Mouse (Mus musculus): ENCODE results near the gene Ptger3. TPM values are rescaled to one million over a fixed set of nuclear protein-coding genes. Genes with fewer than 3 reads are reported as not detected.

Gene Ptger3
- polyA plus RNA-seq, 1 experiment from 2014 or later: 9.7 TPM

DNA sequence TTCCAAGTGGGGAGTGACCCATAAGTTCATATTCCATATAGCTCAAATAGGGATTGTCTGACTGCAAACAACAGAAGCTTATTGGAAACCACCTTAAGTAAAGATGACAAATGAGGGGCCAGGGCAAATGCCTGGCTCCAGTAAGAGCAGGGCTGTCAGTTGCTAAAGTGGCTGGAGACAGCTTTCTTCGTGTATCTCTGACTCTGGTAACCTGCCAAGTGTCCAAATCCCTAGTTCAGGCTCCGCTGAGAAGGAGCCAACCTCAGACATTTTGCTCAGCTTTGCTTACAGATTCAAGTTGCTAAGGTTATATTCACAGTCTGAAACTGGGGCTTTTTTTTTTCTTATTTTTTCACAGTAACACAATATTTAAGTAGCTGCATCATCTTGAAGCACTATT, 12.7 kb downstream of the Ptger3 start:
- no peak overlapping the region for H3K9ac ChIP-seq (ENCODE audit: low read depth, low read length)
- no peaks in the 10 kb centered on the region for H3K36me3 ChIP-seq (ENCODE audit: control insufficient read depth, insufficient read depth, low read length)
- WGBS: 68% methylated on average over 2 of the region's 2 CpGs
- no peak overlapping the region for H3K4me3 ChIP-seq (ENCODE audit: low read length)
- ATAC-seq: no peak
- H3K4me2 ChIP-seq (ENCODE audit: low read length): no peak overlapping the region
- H3K9me3 ChIP-seq (ENCODE audit: control insufficient read depth, low read length): no peaks in the 10 kb centered on the region
- no peaks in the 10 kb centered on the region for H3K27me3 ChIP-seq (replicated peaks; ENCODE audit: control insufficient read depth, insufficient read depth, low read length)
- H3K4me1 ChIP-seq (ENCODE audit: control insufficient read depth, insufficient read depth, low read depth, low read length): no peaks in the 10 kb centered on the region
- H3K27ac ChIP-seq (ENCODE audit: low read depth, low read length): no peak overlapping the region

DNA sequence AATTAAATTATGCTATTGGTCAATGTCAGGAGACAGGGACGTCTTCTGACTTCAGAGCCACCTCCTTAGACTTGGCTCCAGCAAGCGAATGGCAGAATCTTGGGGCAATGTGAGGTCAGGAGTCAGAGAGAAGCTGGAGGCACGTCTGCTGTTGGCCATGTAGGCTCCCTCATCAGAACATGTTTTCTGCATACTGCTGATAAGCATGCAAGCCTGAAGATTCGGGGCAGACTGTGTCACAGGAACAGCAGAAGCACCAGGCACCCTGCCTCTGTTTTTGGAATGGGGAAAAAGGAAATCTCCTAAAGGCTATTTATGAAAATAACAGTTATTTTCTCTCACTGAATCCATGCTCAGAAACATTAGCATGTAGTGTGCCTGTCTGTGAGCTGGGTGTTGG, 13.6 kb downstream of the Ptger3 start:
- no peak overlapping the region for H3K9ac ChIP-seq (ENCODE audit: low read depth, low read length)
- H3K36me3 ChIP-seq (ENCODE audit: control insufficient read depth, insufficient read depth, low read length): no peaks in the 10 kb centered on the region
- no peak overlapping the region for H3K27ac ChIP-seq (ENCODE audit: low read depth, low read length)
- no peaks in the 10 kb centered on the region for H3K9me3 ChIP-seq (ENCODE audit: control insufficient read depth, low read length)
- no peak overlapping the region for H3K4me2 ChIP-seq (ENCODE audit: low read length)
- no peak overlapping the region for H3K4me3 ChIP-seq (ENCODE audit: low read length)
- WGBS: 76% methylated on average over 4 of the region's 4 CpGs
- no peak for ATAC-seq
- no peaks in the 10 kb centered on the region for H3K4me1 ChIP-seq (ENCODE audit: control insufficient read depth, insufficient read depth, low read depth, low read length)
- H3K27me3 ChIP-seq (replicated peaks; ENCODE audit: control insufficient read depth, insufficient read depth, low read length): no peaks in the 10 kb centered on the region

GRCm38 (mm10) chr3:157581755-157582154, 15.1 kb downstream of the Ptger3 start:
- no peaks in the 10 kb centered on the region for H3K27me3 ChIP-seq (replicated peaks; ENCODE audit: control insufficient read depth, insufficient read depth, low read length)
- WGBS: 20% methylated on average over 2 of the region's 2 CpGs

GRCm38 (mm10) chr3:157582626-157583405, 16.1 kb downstream of the Ptger3 start:
- Histone ChIP-seq H3K9ac (ENCODE audit: low read depth, low read length) (no peak overlapping the region), H3K4me2 (ENCODE audit: low read length) (no peak overlapping the region), H3K4me3 (ENCODE audit: low read length) (no peak overlapping the region), H3K9me3 (ENCODE audit: control insufficient read depth, low read length) (no peaks in the 10 kb centered on the region), H3K36me3 (ENCODE audit: control insufficient read depth, insufficient read depth, low read length) (no peaks in the 10 kb centered on the region), H3K27ac (ENCODE audit: low read depth, low read length) (no peak overlapping the region), H3K4me1 (ENCODE audit: control insufficient read depth, insufficient read depth, low read depth, low read length) (no peaks in the 10 kb centered on the region), H3K27me3 (replicated peaks; ENCODE audit: control insufficient read depth, insufficient read depth, low read length) (no peaks in the 10 kb centered on the region)
- 36% methylated on average over 5 of the region's 5 CpGs for WGBS
- ATAC-seq: no peak; the same call in 1 of the 2 replicates

More at GRCm38 (mm10) chr3:157581755-157582154, 15.1 kb downstream of the Ptger3 start:
- Histone ChIP-seq H3K4me1 (ENCODE audit: control insufficient read depth, insufficient read depth, low read depth, low read length) (no peaks in the 10 kb centered on the region), H3K4me3 (ENCODE audit: low read length) (no peak overlapping the region), H3K4me2 (ENCODE audit: low read length) (no peak overlapping the region), H3K9ac (ENCODE audit: low read depth, low read length) (no peak overlapping the region), H3K9me3 (ENCODE audit: control insufficient read depth, low read length) (no peaks in the 10 kb centered on the region), H3K27ac (ENCODE audit: low read depth, low read length) (no peak overlapping the region), H3K36me3 (ENCODE audit: control insufficient read depth, insufficient read depth, low read length) (no peaks in the 10 kb centered on the region)
- no peak for ATAC-seq

DNA sequence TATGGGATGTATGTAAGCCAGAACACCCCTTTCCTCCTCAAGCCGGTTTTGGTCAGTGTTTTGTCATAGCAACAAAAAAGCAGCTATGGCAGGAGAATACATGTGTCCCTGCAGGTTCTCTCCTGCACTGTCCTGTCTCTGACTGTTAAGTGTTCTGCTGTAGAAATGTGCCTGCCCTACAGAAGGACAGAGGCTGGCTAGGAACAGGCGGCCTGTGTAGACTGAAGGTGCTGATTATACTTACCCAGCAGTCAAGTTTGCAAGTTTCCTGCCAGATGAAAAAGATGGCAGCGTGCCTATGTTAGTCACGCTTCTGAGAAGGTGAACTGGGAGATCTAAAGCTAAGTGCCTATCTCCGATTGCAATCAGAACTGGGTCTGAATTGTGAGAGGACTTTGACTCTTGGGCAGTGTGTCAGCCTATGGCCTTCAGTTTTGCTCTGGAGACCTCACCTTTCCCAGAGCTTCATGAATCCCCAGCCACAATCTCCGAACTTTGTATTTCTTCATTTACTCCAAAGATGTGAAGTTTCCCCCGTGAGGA, 31.2 kb downstream of the Ptger3 start:
- H3K36me3 ChIP-seq (ENCODE audit: control insufficient read depth, insufficient read depth, low read length): no peaks in the 10 kb centered on the region
- H3K27me3 ChIP-seq (replicated peaks; ENCODE audit: control insufficient read depth, insufficient read depth, low read length): no peaks in the 10 kb centered on the region
- ATAC-seq: no peak
- H3K9ac ChIP-seq (ENCODE audit: low read depth, low read length): no peak overlapping the region
- 75% methylated on average over 7 of the region's 7 CpGs for WGBS
- H3K4me1 ChIP-seq (ENCODE audit: control insufficient read depth, insufficient read depth, low read depth, low read length): no peaks in the 10 kb centered on the region
- H3K9me3 ChIP-seq (ENCODE audit: control insufficient read depth, low read length): no peaks in the 10 kb centered on the region
- H3K4me3 ChIP-seq (ENCODE audit: low read length): no peak overlapping the region
- H3K27ac ChIP-seq (ENCODE audit: low read depth, low read length): no peak overlapping the region
- H3K4me2 ChIP-seq (ENCODE audit: low read length): no peak overlapping the region

DNA sequence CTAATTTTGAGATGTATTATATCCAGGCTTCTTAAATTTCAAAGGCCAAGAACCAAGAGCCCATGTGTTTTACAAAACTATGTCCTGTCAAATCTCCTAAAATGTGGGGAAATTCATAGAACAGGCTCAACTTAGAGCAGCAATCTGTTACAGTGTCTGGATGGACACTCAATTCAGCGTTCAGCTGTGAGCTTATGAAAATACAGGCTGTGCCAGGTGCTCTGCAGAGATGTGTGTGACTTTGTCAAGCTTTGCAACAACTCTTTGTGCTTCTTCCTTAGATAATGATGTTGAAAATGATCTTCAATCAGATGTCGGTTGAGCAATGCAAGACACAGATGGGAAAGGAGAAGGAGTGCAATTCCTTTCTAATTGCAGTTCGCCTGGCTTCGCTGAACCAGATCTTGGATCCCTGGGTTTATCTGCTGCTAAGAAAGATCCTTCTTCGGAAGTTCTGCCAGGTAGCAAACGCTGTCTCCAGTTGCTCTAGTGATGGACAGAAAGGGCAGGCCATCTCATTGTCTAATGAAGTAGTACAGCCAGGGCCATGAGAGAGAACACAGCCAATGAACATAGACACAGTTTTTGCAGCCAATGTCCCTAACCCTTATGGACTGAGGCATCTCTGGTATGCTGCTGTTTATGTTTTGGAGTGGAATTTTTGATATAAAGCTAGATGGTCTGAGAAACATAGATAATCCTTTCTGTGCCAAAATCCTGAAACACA, 38.2 kb downstream of the Ptger3 start:
- Histone ChIP-seq H3K9ac (ENCODE audit: low read depth, low read length) (no peak overlapping the region), H3K27ac (ENCODE audit: low read depth, low read length) (no peak overlapping the region), H3K4me3 (ENCODE audit: low read length) (no peak overlapping the region), H3K4me2 (ENCODE audit: low read length) (no peak overlapping the region), H3K27me3 (replicated peaks; ENCODE audit: control insufficient read depth, insufficient read depth, low read length) (no peaks in the 10 kb centered on the region), H3K9me3 (ENCODE audit: control insufficient read depth, low read length) (no peaks in the 10 kb centered on the region), H3K36me3 (ENCODE audit: control insufficient read depth, insufficient read depth, low read length) (no peaks in the 10 kb centered on the region), H3K4me1 (ENCODE audit: control insufficient read depth, insufficient read depth, low read depth, low read length) (no peaks in the 10 kb centered on the region)
- 83% methylated on average over 6 of the region's 6 CpGs for WGBS
- no peak for ATAC-seq

DNA sequence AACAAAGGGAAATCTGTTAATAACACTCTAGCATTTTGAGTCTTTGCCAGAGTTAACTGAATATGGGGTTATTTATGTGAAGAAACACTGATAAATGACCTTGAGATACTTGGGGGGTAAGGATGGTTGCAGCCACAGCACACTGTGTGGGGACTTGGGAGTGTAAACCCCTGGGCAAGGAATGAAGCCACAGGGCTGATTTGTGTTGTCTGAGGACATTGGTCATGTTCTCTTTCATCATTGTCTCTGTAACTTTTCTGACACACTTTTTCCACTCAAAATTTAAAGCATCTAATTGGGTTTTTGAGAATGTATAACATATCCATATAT, 38.7 kb downstream of the Ptger3 start:
- ATAC-seq: no peak
- H3K36me3 ChIP-seq (ENCODE audit: control insufficient read depth, insufficient read depth, low read length): no peaks in the 10 kb centered on the region

DNA sequence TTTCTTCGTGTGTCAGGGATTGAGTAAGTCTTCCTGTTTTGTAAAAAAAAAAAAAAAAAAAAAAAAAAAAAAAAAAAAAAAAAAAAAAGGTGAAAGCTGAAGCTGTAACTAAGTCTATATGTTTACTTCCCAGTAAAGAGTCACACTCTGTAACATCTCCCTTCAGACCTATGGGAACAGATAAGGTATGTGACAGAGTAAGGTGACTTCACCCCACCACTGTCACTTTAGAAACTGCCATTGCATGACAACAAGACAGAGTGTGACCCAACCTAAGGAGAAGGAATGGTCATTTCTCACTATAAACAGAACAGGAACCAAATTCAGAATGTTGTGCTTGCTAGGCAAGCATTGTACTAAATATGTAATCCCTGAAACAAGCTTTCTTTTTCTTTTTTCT, 46.9 kb downstream of the Ptger3 start:
- Histone ChIP-seq H3K4me1 (ENCODE audit: control insufficient read depth, insufficient read depth, low read depth, low read length) (no peaks in the 10 kb centered on the region), H3K27ac (ENCODE audit: low read depth, low read length) (no peak overlapping the region), H3K9me3 (ENCODE audit: control insufficient read depth, low read length) (no peaks in the 10 kb centered on the region), H3K4me3 (ENCODE audit: low read length) (no peak overlapping the region), H3K9ac (ENCODE audit: low read depth, low read length) (no peak overlapping the region), H3K36me3 (ENCODE audit: control insufficient read depth, insufficient read depth, low read length) (no peaks in the 10 kb centered on the region), H3K27me3 (replicated peaks; ENCODE audit: control insufficient read depth, insufficient read depth, low read length) (no peaks in the 10 kb centered on the region), H3K4me2 (ENCODE audit: low read length) (no peak overlapping the region)
- no peak for ATAC-seq
- 60% methylated on average over 1 of the region's 1 CpGs for WGBS

More for the DNA sequence above, 38.7 kb downstream of the Ptger3 start:
- no peak overlapping the region for H3K4me3 ChIP-seq (ENCODE audit: low read length)
- H3K27ac ChIP-seq (ENCODE audit: low read depth, low read length): no peak overlapping the region
- no peak overlapping the region for H3K9ac ChIP-seq (ENCODE audit: low read depth, low read length)
- H3K4me2 ChIP-seq (ENCODE audit: low read length): no peak overlapping the region
- H3K4me1 ChIP-seq (ENCODE audit: control insufficient read depth, insufficient read depth, low read depth, low read length): no peaks in the 10 kb centered on the region
- no peaks in the 10 kb centered on the region for H3K9me3 ChIP-seq (ENCODE audit: control insufficient read depth, low read length)
- H3K27me3 ChIP-seq (replicated peaks; ENCODE audit: control insufficient read depth, insufficient read depth, low read length): no peaks in the 10 kb centered on the region

DNA sequence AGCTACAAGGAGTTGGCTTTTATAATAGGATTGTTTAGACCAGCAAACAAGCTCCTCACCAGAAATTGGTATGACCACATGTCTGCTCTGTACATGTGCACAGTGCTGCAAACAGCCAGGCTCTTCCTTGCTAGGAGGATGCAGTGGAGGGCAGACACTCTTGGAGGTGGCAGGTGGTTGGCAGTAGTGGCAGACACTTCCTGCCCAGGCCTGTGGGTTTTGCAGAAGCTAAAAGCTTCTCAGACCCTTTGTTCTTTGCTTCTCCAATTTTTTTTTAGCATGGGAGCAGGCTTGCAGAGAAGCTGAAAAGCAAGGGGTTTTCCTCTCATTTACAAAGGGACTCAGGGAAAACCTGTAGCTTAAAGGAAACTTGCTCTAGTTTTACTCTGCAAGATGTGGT, 50.3 kb downstream of the Ptger3 start:
- Histone ChIP-seq H3K27me3 (replicated peaks; ENCODE audit: control insufficient read depth, insufficient read depth, low read length) (no peaks in the 10 kb centered on the region), H3K9ac (ENCODE audit: low read depth, low read length) (no peak overlapping the region), H3K4me3 (ENCODE audit: low read length) (no peak overlapping the region), H3K4me2 (ENCODE audit: low read length) (no peak overlapping the region), H3K4me1 (ENCODE audit: control insufficient read depth, insufficient read depth, low read depth, low read length) (no peaks in the 10 kb centered on the region), H3K27ac (ENCODE audit: low read depth, low read length) (no peak overlapping the region), H3K36me3 (ENCODE audit: control insufficient read depth, insufficient read depth, low read length) (no peaks in the 10 kb centered on the region), H3K9me3 (ENCODE audit: control insufficient read depth, low read length) (no peaks in the 10 kb centered on the region)
- ATAC-seq: no peak

Data from hindbrain, embryonic 16.5 days (tissue).